In the genomic region with DNA sequence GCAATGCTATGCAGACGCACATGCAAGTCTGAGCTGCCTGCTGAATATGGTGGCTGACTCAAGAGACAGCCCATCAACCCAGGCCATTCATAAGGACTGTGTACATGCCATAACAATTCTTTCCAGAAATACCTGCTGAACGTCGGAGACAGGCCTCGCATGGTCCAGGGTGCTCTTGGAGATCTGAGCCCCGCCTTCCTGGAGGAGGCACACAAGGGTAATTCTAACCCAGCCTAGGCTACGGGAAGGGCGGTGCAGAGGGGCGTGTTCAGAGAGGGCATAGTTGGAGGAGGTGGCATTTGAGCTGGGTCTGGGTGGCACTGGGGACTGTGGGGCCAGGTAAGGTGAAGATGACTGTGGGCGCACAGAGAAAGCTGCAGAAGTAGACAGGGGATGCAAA, we compare ENCODE assay signal across 15 mouse cellular contexts. TPM values are rescaled to one million over a fixed set of nuclear protein-coding genes. Genes with fewer than 3 reads are reported as not detected.
DNase-seq lines count a peak whose midpoint lies in the region; ATAC-seq and TF ChIP-seq lines count a peak whose summit lies in the region.
"Had no signal": no experiment of that assay in that cellular context is flagged by ENCODE, and none has a peak within 500 bp of the region (broad histone marks: within the 10 kb centered on the region; RNA-seq: fewer than 3 reads in every experiment).

No protein-coding gene starts in this region.

- DNase-seq in gastrocnemius, adult 2 months = no peak
- DNase-seq in gastrocnemius, postnatal 14 days = no peak
- DNase-seq in kidney, postnatal 0 days (ENCODE audit: low spot score) = no peak
- DNase-seq in lung, postnatal 36 days = peak; percentile 75
- DNase-seq in layer of hippocampus, postnatal 10 days (ENCODE audit: low spot score in 2 of 2) = no peak
- no peak for DNase-seq in gastrocnemius, postnatal 36 days
- DNase-seq: adrenal gland, postnatal 36 days; gastrocnemius, postnatal 25 days had no signal

- peak overlapping the region; percentile 20; the same call in 1 of the 2 replicates for H3K27ac ChIP-seq in gastrocnemius, adult 2 months
- peak overlapping the region; percentile 48 for H3K27ac ChIP-seq in embryonic facial prominence, embryonic 15.5 days (replicated peaks)
- no peak overlapping the region for H3K27ac ChIP-seq in kidney, postnatal 0 days
- no peak overlapping the region for H3K27ac ChIP-seq in forebrain, embryonic 12.5 days
- H3K27ac ChIP-seq: hindbrain, embryonic 15.5 days; liver, embryonic 15.5 days; midbrain, embryonic 15.5 days; neural tube, embryonic 13.5 days had no signal

- peaks cover 12% of the 10 kb centered on the region for H3K4me1 ChIP-seq in embryonic facial prominence, embryonic 15.5 days
- no peaks in the 10 kb centered on the region for H3K4me1 ChIP-seq in kidney, postnatal 0 days (replicated peaks; ENCODE audit: insufficient read depth, low read length)
- peaks cover 6% of the 10 kb centered on the region; the same call in 1 of the 2 replicates for H3K4me1 ChIP-seq in forebrain, embryonic 12.5 days
- H3K4me1 ChIP-seq: hindbrain, embryonic 15.5 days had no signal

- H3K9me3 ChIP-seq in embryonic facial prominence, embryonic 15.5 days (replicated peaks) = no peaks in the 10 kb centered on the region
- no peaks in the 10 kb centered on the region for H3K9me3 ChIP-seq in kidney, postnatal 0 days (replicated peaks; ENCODE audit: low read length)
- no peaks in the 10 kb centered on the region for H3K9me3 ChIP-seq in forebrain, embryonic 12.5 days
- H3K9me3 ChIP-seq: hindbrain, embryonic 15.5 days; liver, embryonic 15.5 days; midbrain, embryonic 15.5 days; neural tube, embryonic 13.5 days had no signal

- H3K4me2 ChIP-seq in embryonic facial prominence, embryonic 15.5 days (replicated peaks) = no peak overlapping the region
- H3K4me2 ChIP-seq in kidney, postnatal 0 days (ENCODE audit: low read length) = no peak overlapping the region
- no peak overlapping the region for H3K4me2 ChIP-seq in forebrain, embryonic 12.5 days
- H3K4me2 ChIP-seq: hindbrain, embryonic 15.5 days; liver, embryonic 15.5 days; midbrain, embryonic 15.5 days; neural tube, embryonic 13.5 days had no signal

- no peaks in the 10 kb centered on the region for H3K36me3 ChIP-seq in embryonic facial prominence, embryonic 15.5 days
- H3K36me3 ChIP-seq in kidney, postnatal 0 days (ENCODE audit: insufficient read depth, low read length) = no peaks in the 10 kb centered on the region
- H3K36me3 ChIP-seq in forebrain, embryonic 12.5 days (replicated peaks) = no peaks in the 10 kb centered on the region
- H3K36me3 ChIP-seq: hindbrain, embryonic 15.5 days; liver, embryonic 15.5 days; midbrain, embryonic 15.5 days; neural tube, embryonic 13.5 days had no signal

- ATAC-seq in embryonic facial prominence, embryonic 15.5 days (ENCODE audit: insufficient number of reproducible peaks, low FRiP score, low TSS enrichment, low read depth) = peak; percentile 30; the same call in 1 of the 2 replicates
- ATAC-seq in kidney, postnatal 0 days (replicated peaks; ENCODE audit: low FRiP score, low read depth) = 0 out of 2 replicates have a peak, but pooled peaks have one; percentile 34
- no peak for ATAC-seq in forebrain, embryonic 12.5 days (ENCODE audit: low FRiP score)
- ATAC-seq: forebrain, embryonic 14.5 days; midbrain, embryonic 15.5 days had no signal

- intact Hi-C loops in gastrocnemius, adult 2 months (cut with DNase I) = no loop called here
- intact Hi-C loops in gastrocnemius, postnatal 14 days (cut with DNase I; ENCODE audit: low total_unique reads) = no loop called here
- intact Hi-C loops in gastrocnemius, postnatal 36 days (cut with DNase I) = no loop called here

- WGBS in embryonic facial prominence, embryonic 15.5 days = 50% methylated on average over 9 of the region's 9 CpGs
- WGBS in kidney, postnatal 0 days = 54% methylated on average over 9 of the region's 9 CpGs
- WGBS in forebrain, embryonic 12.5 days = 83% methylated on average over 9 of the region's 9 CpGs

- H3K4me3 ChIP-seq in gastrocnemius, adult 2 months = no peak overlapping the region
- H3K4me3 ChIP-seq in embryonic facial prominence, embryonic 15.5 days (replicated peaks) = no peak overlapping the region
- no peak overlapping the region for H3K4me3 ChIP-seq in kidney, postnatal 0 days (replicated peaks; ENCODE audit: low read depth, low read length)
- H3K4me3 ChIP-seq in forebrain, embryonic 12.5 days (replicated peaks) = no peak overlapping the region
- H3K4me3 ChIP-seq: hindbrain, embryonic 15.5 days; liver, embryonic 15.5 days; midbrain, embryonic 15.5 days; neural tube, embryonic 13.5 days had no signal

- no peaks in the 10 kb centered on the region for H3K27me3 ChIP-seq in embryonic facial prominence, embryonic 15.5 days
- no peaks in the 10 kb centered on the region for H3K27me3 ChIP-seq in kidney, postnatal 0 days (ENCODE audit: insufficient read depth, low read length)
- no peaks in the 10 kb centered on the region for H3K27me3 ChIP-seq in forebrain, embryonic 12.5 days
- H3K27me3 ChIP-seq: hindbrain, embryonic 15.5 days; liver, embryonic 15.5 days; midbrain, embryonic 15.5 days; neural tube, embryonic 13.5 days had no signal

- no peak overlapping the region for H3K9ac ChIP-seq in embryonic facial prominence, embryonic 15.5 days
- no peak overlapping the region for H3K9ac ChIP-seq in kidney, postnatal 0 days (ENCODE audit: low read depth, low read length)
- no peak overlapping the region for H3K9ac ChIP-seq in forebrain, embryonic 12.5 days
- H3K9ac ChIP-seq: hindbrain, embryonic 15.5 days; liver, embryonic 15.5 days; midbrain, embryonic 15.5 days; neural tube, embryonic 13.5 days had no signal

- no peak for TF ChIP-seq CTCF in gastrocnemius, adult 2 months (IDR thresholded peaks at IDR 0.05)
- TF ChIP-seq CTCF in kidney, postnatal 0 days (IDR thresholded peaks at IDR 0.05; ENCODE audit: low read depth) = no peak

RNA-seq across cellular contexts. Expression of gene Tob1, which starts 39.1 kb away (rescaled TPM):
- total RNA-seq in gastrocnemius, adult 2 months (2021) = 100 to 1,000 TPM; 177 to 277 TPM
- 100 to 1,000 TPM; 133 to 139 TPM for total RNA-seq in gastrocnemius, postnatal 14 days (2021)
- 37.8 and 38.1 TPM in 2 replicates for polyA plus RNA-seq in embryonic facial prominence, embryonic 15.5 days (2015; fragmentation: Nextera tagmentation; extraction: Ambion mirVana)
- 55.2 and 56.6 TPM in 2 replicates for polyA plus RNA-seq in kidney, postnatal 0 days (2015; fragmentation: Nextera tagmentation; extraction: Ambion mirVana)
- 42.6 and 43.1 TPM in 2 replicates for polyA plus RNA-seq in forebrain, embryonic 12.5 days (2016; fragmentation: Nextera tagmentation; extraction: Ambion mirVana)
- total RNA-seq in layer of hippocampus, postnatal 10 days (2021) = 10 to 100 TPM; 29.2 to 31.3 TPM
- total RNA-seq in gastrocnemius, postnatal 36 days (2021) = 100 to 1,000 TPM; 205 to 210 TPM

Comparison
In these comparisons a context has a peak if more than half of its experiments do, and no peak if none do; other contexts are left out.
1. H3K27ac ChIP-seq: peak in gastrocnemius, adult 2 months (single experiment) and embryonic facial prominence, embryonic 15.5 days (single experiment); none in kidney, postnatal 0 days (single experiment) and forebrain, embryonic 12.5 days (single experiment).
2. RNA of gene Tob1, which starts 39.1 kb away (total RNA-seq): 177 to 277 TPM in gastrocnemius, adult 2 months, 205 to 210 TPM in gastrocnemius, postnatal 36 days and 133 to 139 TPM in gastrocnemius, postnatal 14 days; 29.2 to 31.3 TPM in layer of hippocampus, postnatal 10 days; every median in the first group is over 4 times any median in the second.